Mouse (Mus musculus): ENCODE data around the gene Mup14. TPM values are rescaled to one million over a fixed set of nuclear protein-coding genes. Genes with fewer than 3 reads are reported as not detected.
A peak's percentile ranks its signal among the peaks of the same experiment; 100 is the strongest.
"Not testable (repeated sequence)": the region's sequence is repeated elsewhere in the genome, so short reads cannot be mapped to it uniquely, and the experiment has no call there.

Mup14 gene
- 403 and 2,360 TPM in 2 replicates for total RNA-seq (2014; rRNA removed)
- polyA plus RNA-seq (2012; rRNA removed) = 1,344 and 1,480 TPM in 2 replicates

- not testable (repeated sequence) for DNase-seq (ENCODE audit: extremely low read depth, low read depth, low spot score); H3K27me3 ChIP-seq (ENCODE audit: control insufficient read depth, insufficient read depth, low read length); H3K79me2 ChIP-seq (ENCODE audit: control insufficient read depth, insufficient read depth, low read length); H3K9ac ChIP-seq (ENCODE audit: low read depth, low read length); H3K36me3 ChIP-seq (ENCODE audit: control insufficient read depth, insufficient read depth, low read length); H3K4me1 ChIP-seq (ENCODE audit: control insufficient read depth, insufficient read depth, low read length); H3K4me3 ChIP-seq (ENCODE audit: insufficient read depth, low read depth, low read length)
- WGBS = 15% methylated on average over 6 of the region's 6 CpGs
- H3K27ac ChIP-seq (replicated peaks; ENCODE audit: insufficient read depth, low read depth, low read length) = 0 out of 2 replicates have a peak within 1 kb of the TSS, but pooled peaks have one; percentile 39
These were observed at the start of gene Mup14 for GRCm38 (mm10) chr4:61303900-61304299. Gene Mup14 (minus strand): TSS chr4:61304000.

- H3K79me2 ChIP-seq (ENCODE audit: control insufficient read depth, insufficient read depth, low read length); DNase-seq (ENCODE audit: extremely low read depth, low read depth, low spot score); H3K36me3 ChIP-seq (ENCODE audit: control insufficient read depth, insufficient read depth, low read length); H3K27me3 ChIP-seq (ENCODE audit: control insufficient read depth, insufficient read depth, low read length); H3K4me1 ChIP-seq (ENCODE audit: control insufficient read depth, insufficient read depth, low read length); H3K27ac ChIP-seq (replicated peaks; ENCODE audit: insufficient read depth, low read depth, low read length); H3K4me3 ChIP-seq (ENCODE audit: insufficient read depth, low read depth, low read length); H3K9ac ChIP-seq (ENCODE audit: low read depth, low read length): not testable (repeated sequence)
- WGBS = 73% methylated on average over 3 of the region's 5 CpGs
These were observed 34.3 kb upstream of the Mup14 start for GRCm38 (mm10) chr4:61338108-61338507.

Other genes with a start within 250 kb of the Mup14 start
- 1.3 TPM in 1 of 2 replicates, not detected in the other for gene Mup13, start 75.7 kb downstream of the Mup14 start, total RNA-seq (2014; rRNA removed)
- 0.43 and 0.81 TPM in 2 replicates for gene Mup13, start 75.7 kb downstream of the Mup14 start, polyA plus RNA-seq (2012; rRNA removed)
- 1.2 and 280 TPM in 2 replicates for gene Mup15, start 135.7 kb upstream of the Mup14 start, total RNA-seq (2014; rRNA removed)
- gene Mup15, start 135.7 kb upstream of the Mup14 start, polyA plus RNA-seq (2012; rRNA removed) = 33.8 and 62.2 TPM in 2 replicates
- 1.0 and 75.7 TPM in 2 replicates for gene Mup16, start 215.5 kb upstream of the Mup14 start, total RNA-seq (2014; rRNA removed)
- gene Mup16, start 215.5 kb upstream of the Mup14 start, polyA plus RNA-seq (2012; rRNA removed) = 23.9 and 42.9 TPM in 2 replicates

Measured in liver, adult 2 months (tissue).